ENCODE assay signal across 24 mouse cellular contexts in genomic region chr7:113499821-113500220, GRCm38 (mm10).
"Had no signal": no experiment of that assay in that cellular context is flagged by ENCODE, and none has a peak within 500 bp of the region (broad histone marks: within the 10 kb centered on the region; RNA-seq: fewer than 3 reads in every experiment).

No protein-coding gene starts in this region.

- H3K9me3 ChIP-seq: kidney, embryonic 15.5 days; limb, embryonic 12.5 days; limb, embryonic 15.5 days; megakaryocyte, embryonic 14.5 days; midbrain, embryonic 10.5 days; midbrain, embryonic 13.5 days; neural tube, embryonic 13.5 days had no signal

- DNase-seq: kidney, adult 11 months; kidney, adult 8-10 months; kidney, postnatal 10 days; kidney, postnatal 36 days; layer of hippocampus, postnatal 36 days; liver, postnatal 0 days; lung, embryonic 14.5 days; lung, postnatal 4 days; right cerebral cortex, postnatal 14 days; right cerebral cortex, postnatal 4 days; thymus, postnatal 25 days had no signal

- H3K9ac ChIP-seq: kidney, embryonic 15.5 days; limb, embryonic 12.5 days; limb, embryonic 15.5 days; liver, embryonic 14.5 days; liver, postnatal 0 days; lung, embryonic 14.5 days; midbrain, embryonic 13.5 days; neural tube, embryonic 13.5 days had no signal

- H3K36me3 ChIP-seq: kidney, embryonic 15.5 days; limb, embryonic 12.5 days; limb, embryonic 15.5 days; midbrain, embryonic 10.5 days; midbrain, embryonic 13.5 days; neural tube, embryonic 13.5 days had no signal

- H3K4me1 ChIP-seq: limb, embryonic 15.5 days; megakaryocyte, embryonic 14.5 days; midbrain, embryonic 10.5 days; midbrain, embryonic 13.5 days; neural tube, embryonic 13.5 days had no signal

- H3K27ac ChIP-seq: kidney, embryonic 15.5 days; left cerebral cortex, adult 2 months; limb, embryonic 12.5 days; limb, embryonic 15.5 days; liver, embryonic 14.5 days; midbrain, embryonic 10.5 days; midbrain, embryonic 13.5 days; neural tube, embryonic 13.5 days had no signal

- H3K4me2 ChIP-seq: kidney, embryonic 15.5 days; limb, embryonic 12.5 days; limb, embryonic 15.5 days; liver, embryonic 11.5 days; lung, embryonic 14.5 days; midbrain, embryonic 13.5 days; neural tube, embryonic 13.5 days had no signal

- H3K27me3 ChIP-seq: kidney, embryonic 15.5 days; limb, embryonic 12.5 days; limb, embryonic 15.5 days; midbrain, embryonic 13.5 days; neural tube, embryonic 13.5 days had no signal

- H3K4me3 ChIP-seq: kidney, embryonic 15.5 days; left cerebral cortex, adult 2 months; limb, embryonic 12.5 days; limb, embryonic 15.5 days; megakaryocyte, embryonic 14.5 days; midbrain, embryonic 10.5 days; midbrain, embryonic 13.5 days; myocyte; neural tube, embryonic 13.5 days had no signal

- ATAC-seq: liver, postnatal 0 days; lung, postnatal 0 days; midbrain, embryonic 13.5 days; midbrain, embryonic 16.5 days had no signal
